Mouse (Mus musculus) C2C12 (cell line): ENCODE results near the gene Bloc1s3. TPM values are rescaled to one million over a fixed set of nuclear protein-coding genes. Genes with fewer than 3 reads are reported as not detected.

Experiments
- H3K27me3 ChIP-seq: one replicate; pipeline ENCODE4 v1.6.1; 2011; ENCODE audit not compliant: control insufficient read depth, insufficient read depth, insufficient read length
- H3K36me3 ChIP-seq: one replicate; pipeline ENCODE4 v1.6.1; 2011; ENCODE audit not compliant: control insufficient read depth, insufficient read depth
- H3K4me3 ChIP-seq: one replicate; pipeline ENCODE4 v1.5.1; 2011; ENCODE audit warnings: mild to moderate bottlenecking, control low read depth; ENCODE audit not compliant: poor library complexity, insufficient read depth, severe bottlenecking
- H3K79me2 ChIP-seq: one replicate; pipeline ENCODE4 v1.6.1; 2011; ENCODE audit not compliant: control insufficient read depth, insufficient read depth
- H3K79me3 ChIP-seq: one replicate; pipeline ENCODE4 v1.6.1; 2011; ENCODE audit warnings: low read depth, control low read depth
- H3ac ChIP-seq: one replicate; pipeline ENCODE3; 2011; ENCODE audit warnings: low read depth; ENCODE audit not compliant: control insufficient read depth, insufficient read length
- CEBPB ChIP-seq: IDR thresholded peaks from one replicate; pipeline ENCODE4 v1.6.1; 2011; ENCODE audit warnings: low read depth, mild to moderate bottlenecking, control low read depth, moderate library complexity
- CTCF ChIP-seq: IDR thresholded peaks from one replicate; pipeline ENCODE4 v1.5.1; 2011; ENCODE audit not compliant: control insufficient read depth, insufficient read depth, insufficient read length
- FOSL1 ChIP-seq: IDR thresholded peaks from one replicate; pipeline ENCODE4 v1.8.0; 2011; ENCODE audit warnings: mild to moderate bottlenecking, low read length; ENCODE audit not compliant: poor library complexity, insufficient read depth, severe bottlenecking
- MAX ChIP-seq: IDR thresholded peaks from one replicate; pipeline ENCODE4 v1.6.1; 2011; ENCODE audit warnings: mild to moderate bottlenecking, control low read depth
- MYOD1 ChIP-seq: IDR thresholded peaks from one replicate; pipeline ENCODE4 v1.6.1; 2011; ENCODE audit warnings: low read depth; ENCODE audit not compliant: control insufficient read depth, insufficient read length
- MYOG ChIP-seq: IDR thresholded peaks from one replicate; pipeline ENCODE4 v1.6.1; 2011; ENCODE audit not compliant: control insufficient read depth, insufficient read length; ENCODE audit errors: extremely low read depth
- USF1 ChIP-seq: IDR thresholded peaks from one replicate; pipeline ENCODE4 v1.6.1; 2011; ENCODE audit warnings: low read depth, mild to moderate bottlenecking, control low read depth, moderate library complexity
- long read RNA-seq, 2 experiments: library from polyadenylated mRNA; unstranded; transcript quantifications; one replicate each; pipeline ENCODE4 v2.0.0; 2019 to 2020
- polyA plus RNA-seq: library from polyadenylated mRNA; unstranded; fragments of >200 nt; fragmentation: generic; extraction: Trizol; gene quantifications from one replicate; pipeline ENCODE4 v1.2.1, GENCODE M21; 2012; ENCODE audit warnings: missing spikeins

Bloc1s3 gene
- polyA plus RNA-seq: 4.8 TPM
- long read RNA-seq, experiment 1, partial matches to known transcripts: 0 of 1 reads
- long read RNA-seq, experiment 1, other reads (novel, unspliced or antisense): 1 of 1 reads
- long read RNA-seq, experiment 2, partial matches to known transcripts: 0 of 1 reads
- long read RNA-seq, experiment 2, other reads (novel, unspliced or antisense): 1 of 1 reads

GRCm38 (mm10) chr7:19508150-19508923, at the start of gene Bloc1s3, which contains the start of gene Trappc6a:
Gene Bloc1s3, minus strand, starts transcription at chr7:19508367.
Gene Trappc6a, plus strand, starts transcription at chr7:19508395.
- Histone ChIP-seq H3K79me2 (peaks cover 11% of the 10 kb centered on the region), H3K4me3 (peak within 1 kb of the TSS; percentile 72), H3ac (peak within 1 kb of the TSS; percentile 93), H3K27me3 (no peaks in the 10 kb centered on the region), H3K79me3 (no peaks in the 10 kb centered on the region), H3K36me3 (no peaks in the 10 kb centered on the region)
- no peak for TF ChIP-seq MYOG
- TF ChIP-seq MYOD1: no peak
- peak; percentile 92 for TF ChIP-seq USF1
- no peak for TF ChIP-seq CTCF
- TF ChIP-seq MAX: no peak
- no peak for TF ChIP-seq CEBPB

- Histone ChIP-seq H3K4me3 (no peak overlapping the region), H3K79me2 (peaks cover 95% of the 10 kb centered on the region), H3K79me3 (peaks cover 72% of the 10 kb centered on the region), H3ac (no peak overlapping the region), H3K27me3 (no peaks in the 10 kb centered on the region), H3K36me3 (no peaks in the 10 kb centered on the region)
- TF ChIP-seq USF1 (no peak), MYOD1 (no peak), MAX (no peak), CEBPB (no peak), CTCF (no peak), MYOG (no peak), FOSL1 (no peak)
These were observed 48.9 kb upstream of the Bloc1s3 start for GRCm38 (mm10) chr7:19557086-19557485.

- Histone ChIP-seq H3K79me3 (peaks cover 61% of the 10 kb centered on the region), H3K4me3 (no peak overlapping the region), H3K27me3 (no peaks in the 10 kb centered on the region), H3K79me2 (peaks cover 96% of the 10 kb centered on the region), H3K36me3 (no peaks in the 10 kb centered on the region), H3ac (no peak overlapping the region)
- no peak for TF ChIP-seq CTCF
- no peak for TF ChIP-seq USF1
- TF ChIP-seq MYOD1: no peak
- TF ChIP-seq CEBPB: no peak
- TF ChIP-seq FOSL1: no peak
- no peak for TF ChIP-seq MAX
- TF ChIP-seq MYOG: no peak
These were observed 46.0 kb upstream of the Bloc1s3 start for GRCm38 (mm10) chr7:19554168-19554567.

- Histone ChIP-seq H3K79me2 (peaks cover 96% of the 10 kb centered on the region), H3K4me3 (no peak overlapping the region), H3K27me3 (no peaks in the 10 kb centered on the region), H3K79me3 (peaks cover 57% of the 10 kb centered on the region), H3K36me3 (no peaks in the 10 kb centered on the region), H3ac (no peak overlapping the region)
- no peak for TF ChIP-seq MYOD1
- no peak for TF ChIP-seq CEBPB
- no peak for TF ChIP-seq FOSL1
- no peak for TF ChIP-seq MYOG
- TF ChIP-seq CTCF: no peak
- TF ChIP-seq USF1: no peak
- TF ChIP-seq MAX: no peak
These were observed 44.3 kb upstream of the Bloc1s3 start for GRCm38 (mm10) chr7:19552443-19552842.

- H3K36me3 ChIP-seq: no peaks in the 10 kb centered on the region
These were observed 43.5 kb upstream of the Bloc1s3 start for GRCm38 (mm10) chr7:19551634-19552033.

More at GRCm38 (mm10) chr7:19551634-19552033, 43.5 kb upstream of the Bloc1s3 start:
- peaks cover 96% of the 10 kb centered on the region for H3K79me2 ChIP-seq
- H3K79me3 ChIP-seq: peaks cover 55% of the 10 kb centered on the region
- H3K4me3 ChIP-seq: no peak overlapping the region
- H3ac ChIP-seq: no peak overlapping the region
- no peaks in the 10 kb centered on the region for H3K27me3 ChIP-seq
- no peak for TF ChIP-seq CTCF
- no peak for TF ChIP-seq MYOD1
- TF ChIP-seq MAX: no peak
- no peak for TF ChIP-seq USF1
- no peak for TF ChIP-seq FOSL1
- no peak for TF ChIP-seq MYOG
- TF ChIP-seq CEBPB: no peak
